Mouse (Mus musculus) heart, embryonic 14.5 days (tissue): ENCODE results near the gene Il31ra. TPM values are rescaled to one million over a fixed set of nuclear protein-coding genes. Genes with fewer than 3 reads are reported as not detected.

Experiments used
- ATAC-seq: fragments of 200-750 bp; cut with Nextera tagmentation; 2 replicates; pipeline ENCODE4 v1.8.0; 2017; ENCODE audit warnings: low read depth, moderate TSS enrichment; ENCODE audit not compliant: insufficient number of reproducible peaks, insufficient read depth, low FRiP score
- H3K27ac ChIP-seq, 2 experiments: fragments of 200-500 bp in 1 of 2; fragments of 300-500 bp in 1 of 2; sonication (generic) in 1 of 2; replicated peaks in 1 of 2; 2 replicates each; pipeline ENCODE4 v1.5.1; 2012 to 2014; ENCODE audit warnings: low read depth in 2 of 2, low read length in 2 of 2, control low read depth in 1 of 2, mild to moderate bottlenecking in 1 of 2, mixed read lengths in 1 of 2; ENCODE audit not compliant: control insufficient read depth in 1 of 2, insufficient read depth in 1 of 2
- H3K27me3 ChIP-seq: fragments of 300-500 bp; sonication (generic); 2 replicates; pipeline ENCODE4 v1.6.1; 2014; ENCODE audit warnings: mild to moderate bottlenecking, low read length, control low read depth; ENCODE audit not compliant: control insufficient read depth, insufficient read depth
- H3K36me3 ChIP-seq: fragments of 300-500 bp; sonication (generic); 2 replicates; pipeline ENCODE4 v1.6.1; 2014; ENCODE audit warnings: mild to moderate bottlenecking, control low read depth, low read length, mixed read lengths; ENCODE audit not compliant: control insufficient read depth, insufficient read depth
- H3K4me1 ChIP-seq, 2 experiments: fragments of 200-500 bp in 1 of 2; fragments of 300-500 bp in 1 of 2; sonication (generic) in 1 of 2; 2 replicates each; pipeline ENCODE4 v1.6.1; 2012 to 2014; ENCODE audit warnings: low read length in 2 of 2, control low read depth in 1 of 2, mixed read lengths in 1 of 2; ENCODE audit not compliant: control insufficient read depth in 2 of 2, insufficient read depth in 2 of 2
- H3K4me2 ChIP-seq: fragments of 300-500 bp; sonication (generic); 2 replicates; pipeline ENCODE4 v1.6.1; 2014; ENCODE audit warnings: mild to moderate bottlenecking, low read length
- H3K4me3 ChIP-seq, 2 experiments: fragments of 200-500 bp in 1 of 2; fragments of 300-500 bp in 1 of 2; sonication (generic) in 1 of 2; 2 replicates each; pipeline ENCODE4 v1.5.1; 2012 to 2014; ENCODE audit warnings: low read length in 2 of 2, mild to moderate bottlenecking in 2 of 2, control low read depth in 1 of 2, low read depth in 1 of 2, moderate library complexity in 1 of 2; ENCODE audit not compliant: control insufficient read depth in 1 of 2, insufficient read depth in 1 of 2
- H3K9ac ChIP-seq: fragments of 300-500 bp; sonication (generic); 2 replicates; pipeline ENCODE4 v1.6.1; 2014; ENCODE audit warnings: mild to moderate bottlenecking, low read length
- H3K9me3 ChIP-seq: fragments of 300-500 bp; sonication (generic); 2 replicates; pipeline ENCODE4 v1.6.1; 2016; ENCODE audit warnings: low read length, control low read depth; ENCODE audit not compliant: control insufficient read depth
- WGBS: fragments of 180-500 bp; shearing (Covaris S2); extraction: QIAGEN DNeasy Blood & Tissue Kit; methylation state at CpG from one replicate; pipeline ENCODE4 v1.1.7; 2014; 5-methylcytosine and 5-hydroxymethylcytosine counted together
- polyA plus RNA-seq: library from polyadenylated mRNA; unstranded; fragments of >200 nt; fragmentation: Nextera tagmentation; extraction: Ambion mirVana; gene quantifications from 2 replicates; pipeline ENCODE4 v1.2.1, GENCODE M21; 2014

Gene Il31ra
- polyA plus RNA-seq, 1 experiment from 2014 or later = 0.34 TPM

GRCm38 (mm10) chr13:112490036-112490435 is 104.1 kb downstream of the Il31ra start:
- Histone ChIP-seq H3K9me3 (peaks cover 2% of the 10 kb centered on the region; the same call in 1 of the 2 replicates), H3K4me2 (no peak overlapping the region), H3K4me3 (no peak overlapping the region), H3K27me3 (no peaks in the 10 kb centered on the region), H3K4me1 (peaks cover 0 to 2% of the 10 kb centered on the region in 2 experiments; a peak in 1 of 4 replicates), H3K36me3 (peaks cover 97% of the 10 kb centered on the region), H3K9ac (no peak overlapping the region), H3K27ac (no peak overlapping the region)
- no peak for ATAC-seq
- WGBS = 45% methylated on average over 3 of the region's 3 CpGs

- no peak for ATAC-seq
- Histone ChIP-seq H3K9me3 (peaks cover 2% of the 10 kb centered on the region; the same call in 1 of the 2 replicates), H3K4me2 (no peak overlapping the region), H3K27ac (no peak overlapping the region), H3K9ac (no peak overlapping the region), H3K4me3 (no peak overlapping the region), H3K36me3 (peaks cover 95% of the 10 kb centered on the region), H3K4me1 (no peaks in the 10 kb centered on the region), H3K27me3 (no peaks in the 10 kb centered on the region)
- 94% methylated on average over 5 of the region's 5 CpGs for WGBS
Measured at GRCm38 (mm10) chr13:112486676-112487075, 107.5 kb downstream of the Il31ra start.

- H3K36me3 ChIP-seq = peaks cover 95% of the 10 kb centered on the region
- no peak overlapping the region for H3K4me2 ChIP-seq
- H3K9ac ChIP-seq = no peak overlapping the region
- no peak overlapping the region for H3K27ac ChIP-seq
- peaks cover 2% of the 10 kb centered on the region; the same call in 1 of the 2 replicates for H3K9me3 ChIP-seq
- H3K27me3 ChIP-seq = no peaks in the 10 kb centered on the region
- H3K4me1 ChIP-seq = no peaks in the 10 kb centered on the region
- 98% methylated on average over 5 of the region's 5 CpGs for WGBS
- ATAC-seq = no peak
- H3K4me3 ChIP-seq = no peak overlapping the region
Measured at GRCm38 (mm10) chr13:112486236-112486635, 107.9 kb downstream of the Il31ra start.

GRCm38 (mm10) chr13:112483015-112483414 is 111.1 kb downstream of the Il31ra start:
- no peak overlapping the region for H3K27ac ChIP-seq
- H3K4me1 ChIP-seq = no peaks in the 10 kb centered on the region
- peaks cover 90% of the 10 kb centered on the region for H3K36me3 ChIP-seq
- no peak overlapping the region for H3K9ac ChIP-seq
- no peaks in the 10 kb centered on the region for H3K27me3 ChIP-seq
- H3K9me3 ChIP-seq = peaks cover 2% of the 10 kb centered on the region; the same call in 1 of the 2 replicates
- H3K4me3 ChIP-seq = no peak overlapping the region
- H3K4me2 ChIP-seq = no peak overlapping the region
- ATAC-seq = no peak
- WGBS = 82% methylated on average over 7 of the region's 7 CpGs

GRCm38 (mm10) chr13:112482525-112482924 is 111.6 kb downstream of the Il31ra start:
- Histone ChIP-seq H3K4me2 (no peak overlapping the region), H3K9ac (no peak overlapping the region), H3K9me3 (peaks cover 2% of the 10 kb centered on the region; the same call in 1 of the 2 replicates), H3K4me3 (no peak overlapping the region), H3K27ac (no peak overlapping the region), H3K27me3 (no peaks in the 10 kb centered on the region), H3K36me3 (peaks cover 88% of the 10 kb centered on the region), H3K4me1 (no peaks in the 10 kb centered on the region)
- 97% methylated on average over 5 of the region's 5 CpGs for WGBS
- no peak for ATAC-seq

- Histone ChIP-seq H3K9ac (no peak overlapping the region), H3K27me3 (no peaks in the 10 kb centered on the region), H3K4me1 (no peaks in the 10 kb centered on the region), H3K4me2 (no peak overlapping the region), H3K36me3 (peaks cover 82% of the 10 kb centered on the region), H3K4me3 (no peak overlapping the region), H3K9me3 (no peaks in the 10 kb centered on the region), H3K27ac (no peak overlapping the region)
- WGBS = 89% methylated on average over 15 of the region's 15 CpGs
- no peak for ATAC-seq
Measured at GRCm38 (mm10) chr13:112479926-112480325, 114.2 kb downstream of the Il31ra start.

- H3K9me3 ChIP-seq = no peaks in the 10 kb centered on the region
- H3K9ac ChIP-seq = no peak overlapping the region
- no peak for ATAC-seq
- no peak overlapping the region for H3K4me2 ChIP-seq
- no peaks in the 10 kb centered on the region for H3K27me3 ChIP-seq
- no peak overlapping the region for H3K4me3 ChIP-seq
- no peaks in the 10 kb centered on the region; a peak in 1 of 4 replicates for H3K4me1 ChIP-seq
- 75% methylated on average over 7 of the region's 7 CpGs for WGBS
- H3K36me3 ChIP-seq = peaks cover 73% of the 10 kb centered on the region
- no peak overlapping the region for H3K27ac ChIP-seq
Measured at GRCm38 (mm10) chr13:112479032-112479431, 115.1 kb downstream of the Il31ra start.
